Mouse (Mus musculus) ZHBTc4 (cell line): ENCODE measurements at regions not wholly inside any gene's neighbourhood (a gene's known extent, or its start where the extent isn't known, plus 50 kb on each side); places are given as distances from the start of the nearest gene placed in this dataset.
A peak's percentile ranks its signal among the peaks of the same experiment; 100 is the strongest.

Experiments used
- DNase-seq: peaks from one replicate; pipeline ENCODE4 v3.0.0-alpha.2; 2011; ENCODE audit warnings: low read depth, low spot score

GRCm38 (mm10) chr3:154513566-154513965 is 82.9 kb upstream of the Cryz start:
- DNase-seq = no peak

DNA sequence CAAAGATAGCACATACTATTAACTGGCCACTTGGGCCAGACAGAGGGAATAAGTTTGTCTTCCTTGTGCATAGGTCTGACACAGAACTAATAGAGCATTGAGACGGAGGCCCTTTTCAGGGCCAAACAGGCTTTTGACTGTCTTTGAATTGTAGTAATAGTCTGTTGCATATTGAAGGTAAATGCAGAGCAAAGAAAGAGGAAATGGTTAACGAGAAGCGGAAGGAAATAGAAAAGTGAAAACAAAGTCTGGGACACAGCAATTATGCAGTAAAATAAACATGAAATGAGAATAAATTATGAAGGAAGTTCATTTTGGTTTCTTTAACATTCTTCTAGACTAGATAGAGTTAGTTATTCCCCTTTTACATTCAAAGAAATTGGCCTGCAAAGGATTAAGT is 86.4 kb upstream of the Cryz start:
- DNase-seq = no peak

GRCm38 (mm10) chr3:154509394-154509793 is 87.1 kb upstream of the Cryz start:
- no peak for DNase-seq

DNA sequence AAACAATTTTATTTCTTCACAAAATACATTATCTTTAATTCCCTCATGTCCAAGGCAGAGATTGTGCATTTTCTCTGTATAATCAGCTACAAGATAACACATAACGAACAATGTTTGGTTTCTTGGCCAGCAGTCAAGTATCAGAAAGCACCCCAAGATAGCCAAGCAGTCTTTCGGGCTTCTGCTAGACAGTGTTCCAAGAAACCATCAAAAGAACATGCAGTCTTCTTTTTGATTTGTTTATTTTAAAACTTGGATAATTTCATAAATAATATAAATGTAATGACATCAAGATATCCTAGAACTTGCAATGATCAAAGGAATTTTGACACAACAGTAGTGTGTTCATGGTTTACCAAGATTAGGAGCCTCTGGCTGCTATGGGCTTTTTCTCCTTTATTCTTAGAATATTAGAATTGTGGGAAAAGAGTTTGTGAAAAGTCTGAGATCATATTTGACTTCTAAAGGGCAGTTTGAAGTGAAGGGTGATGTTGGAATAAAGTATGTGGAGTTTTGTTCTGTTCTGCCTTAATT is 103.1 kb upstream of the Cryz start:
- no peak for DNase-seq

DNA sequence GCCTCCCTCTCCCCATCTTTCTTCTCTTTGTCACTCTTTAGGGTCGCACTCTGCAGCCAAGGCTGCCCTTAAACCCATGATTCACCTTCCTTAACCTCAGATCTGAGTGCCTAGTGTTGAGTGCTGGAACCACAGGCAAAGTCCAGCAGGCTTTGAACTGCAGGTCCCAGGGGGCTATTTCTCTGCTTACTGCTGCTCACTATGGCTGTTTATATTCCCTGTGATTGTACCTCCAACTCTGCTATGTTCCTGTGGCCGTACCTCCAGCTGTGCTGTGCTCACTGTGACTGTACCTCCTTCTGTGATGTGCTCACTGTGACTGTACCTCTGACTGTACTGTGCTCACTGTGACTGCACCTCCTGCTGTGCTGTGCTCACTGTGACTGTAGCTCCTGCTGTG is 124.1 kb upstream of the Cryz start:
- peak; percentile 62 for DNase-seq

- DNase-seq = peak; percentile 21
These were observed 128.7 kb upstream of the Cryz start for GRCm38 (mm10) chr3:154467581-154468374.

- peak; percentile 34 for DNase-seq
These were observed 127.7 kb upstream of the Lhx8 start for GRCm38 (mm10) chr3:154458208-154458607.

DNA sequence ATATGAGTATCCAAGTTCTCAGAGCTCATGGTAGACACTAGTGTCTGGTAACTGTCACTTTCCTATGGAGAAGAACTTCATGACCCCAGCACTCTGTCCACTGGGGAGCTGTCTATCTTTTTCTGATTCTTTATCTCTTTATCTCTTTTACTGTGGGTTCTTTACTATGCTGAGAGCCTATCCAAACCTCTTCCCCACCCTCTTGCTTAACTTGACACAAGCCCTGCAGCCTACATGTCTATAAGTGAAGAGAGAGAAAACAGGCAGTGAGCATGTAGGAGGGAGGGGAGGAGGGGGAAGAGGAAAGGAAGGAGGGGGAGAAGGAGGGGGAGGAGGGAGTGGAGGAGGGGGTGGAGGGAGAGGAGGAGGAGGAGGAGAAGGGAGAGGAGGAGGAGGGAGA is 122.6 kb upstream of the Lhx8 start:
- no peak for DNase-seq

DNA sequence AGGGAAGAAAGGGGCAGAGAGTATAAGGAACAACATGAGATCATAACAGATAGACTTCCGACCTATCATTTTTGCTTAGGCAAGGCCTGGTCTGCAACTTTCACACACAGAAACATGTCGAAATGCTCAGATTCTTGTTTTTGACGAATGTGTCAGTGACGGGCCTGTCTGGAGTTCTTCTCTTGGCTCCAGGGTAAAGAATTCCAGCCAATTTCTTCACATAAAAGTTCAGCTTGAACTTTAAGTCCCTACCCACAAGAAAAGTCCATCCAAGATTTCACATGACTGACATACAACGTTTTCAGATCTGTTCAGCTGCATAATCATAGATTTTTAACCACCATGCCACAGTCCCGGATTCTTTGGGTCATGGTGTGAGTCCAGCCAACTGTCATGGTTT is 122.1 kb upstream of the Lhx8 start:
- DNase-seq = no peak

DNA sequence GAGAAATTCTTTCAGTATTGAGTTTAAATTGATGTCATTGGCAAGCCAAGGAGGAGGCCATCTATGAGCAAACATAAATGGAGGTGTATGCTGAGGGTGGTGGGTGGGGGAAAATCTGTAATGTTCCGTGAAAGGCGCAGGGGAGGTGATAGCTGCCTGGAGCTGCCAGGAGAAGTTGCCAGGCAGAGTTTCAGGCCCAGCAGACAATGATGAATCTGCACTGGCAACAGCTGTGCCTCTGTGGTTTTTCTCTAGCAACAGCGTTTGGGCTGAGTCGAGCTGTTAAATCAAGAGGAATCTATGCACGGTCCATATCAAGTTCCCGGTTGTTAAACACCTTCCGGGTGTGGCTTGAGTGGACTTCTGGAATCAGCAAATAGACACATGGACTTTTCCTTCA is 120.7 kb upstream of the Lhx8 start:
- no peak for DNase-seq

GRCm38 (mm10) chr3:154443351-154444075 is 113.1 kb upstream of the Lhx8 start:
- no peak for DNase-seq

GRCm38 (mm10) chr3:154441454-154441853 is 111.0 kb upstream of the Lhx8 start:
- no peak for DNase-seq

DNA sequence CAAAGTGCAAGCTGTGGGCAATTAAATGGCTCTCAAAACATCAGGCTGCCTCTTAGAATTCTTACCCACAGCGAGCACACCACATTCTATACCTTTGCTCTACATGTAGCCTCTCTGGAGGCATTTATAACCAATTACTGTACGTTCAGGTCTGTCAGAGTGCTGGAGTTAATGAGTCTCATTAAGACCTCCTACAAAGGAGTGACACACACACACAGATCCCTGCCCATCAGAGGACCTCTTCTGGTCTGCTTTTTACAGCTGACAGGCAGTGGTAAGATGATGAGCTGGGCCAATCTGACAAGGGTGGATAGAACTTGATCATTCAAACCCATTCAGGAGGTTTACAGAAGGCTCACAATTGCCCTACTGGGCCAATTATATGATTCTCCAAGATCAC is 110.4 kb upstream of the Lhx8 start:
- no peak for DNase-seq

GRCm38 (mm10) chr3:154430856-154431255 is 100.4 kb upstream of the Lhx8 start:
- DNase-seq = no peak

- no peak for DNase-seq
These were observed 99.2 kb upstream of the Lhx8 start for GRCm38 (mm10) chr3:154429666-154430065.

DNA sequence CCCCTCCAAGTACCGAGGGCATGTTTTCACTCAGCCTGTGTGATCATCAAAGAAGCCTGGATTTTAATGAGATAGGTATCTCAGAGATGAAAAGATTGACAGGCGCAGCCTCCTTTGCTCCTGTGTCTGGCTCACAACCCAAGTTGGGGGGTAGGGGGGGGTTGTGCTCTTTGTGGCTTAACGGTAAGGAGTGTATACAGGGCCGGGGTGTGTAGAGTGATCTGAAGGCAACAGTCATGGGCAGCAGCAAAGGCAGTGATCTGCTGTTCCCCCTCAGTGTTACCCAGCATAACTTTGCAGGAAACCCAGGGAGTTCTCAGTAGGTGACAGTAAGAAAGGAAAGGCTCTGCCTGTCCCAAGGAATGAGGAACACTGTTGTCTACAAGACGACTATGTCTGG is 94.1 kb upstream of the Lhx8 start:
- DNase-seq = no peak

GRCm38 (mm10) chr3:154421461-154421950 is 91.0 kb upstream of the Lhx8 start:
- DNase-seq = no peak

- DNase-seq = peak; percentile 7
These were observed 87.8 kb upstream of the Lhx8 start for GRCm38 (mm10) chr3:154418177-154418832.

DNA sequence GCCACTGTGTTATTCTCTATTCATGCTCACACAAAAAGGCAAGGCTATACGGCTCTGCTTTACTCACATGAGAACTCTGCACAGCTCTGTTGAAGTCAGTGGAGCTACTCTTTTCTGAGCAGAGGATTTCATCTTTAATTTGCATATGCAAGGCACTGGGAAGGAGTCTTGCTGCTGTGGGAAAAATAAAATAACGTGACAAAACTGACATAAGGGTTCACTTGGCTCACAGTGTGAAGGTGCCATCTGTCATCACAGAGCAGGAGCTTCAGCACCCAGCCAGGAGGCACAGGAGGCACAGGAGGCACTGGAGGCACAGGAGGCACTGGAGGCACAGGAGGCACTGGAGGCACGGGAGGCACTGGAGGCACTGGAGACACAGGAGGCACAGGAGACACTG is 83.9 kb upstream of the Lhx8 start:
- no peak for DNase-seq

DNA sequence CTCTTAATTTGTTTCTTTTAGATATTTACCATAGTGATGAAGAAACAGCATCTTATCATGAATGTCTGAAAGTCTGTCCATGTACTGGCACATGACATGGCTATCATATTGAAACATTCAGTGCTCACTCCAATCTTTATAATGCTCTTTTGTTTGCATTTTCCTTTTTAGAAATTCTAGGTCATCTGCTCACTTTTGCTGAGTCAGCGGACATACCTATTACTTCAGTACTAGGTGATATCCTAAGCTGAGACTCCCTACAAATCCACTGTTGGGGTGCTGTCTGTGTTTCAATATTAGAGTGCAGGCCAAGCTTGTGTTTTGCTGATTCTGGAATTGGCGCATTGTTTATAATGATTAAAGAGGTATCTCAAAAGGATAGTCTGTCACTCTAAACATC is 79.8 kb upstream of the Lhx8 start:
- no peak for DNase-seq

- DNase-seq = peak; percentile 52
These were observed 71.6 kb upstream of the Lhx8 start for GRCm38 (mm10) chr3:154402081-154402480.

DNA sequence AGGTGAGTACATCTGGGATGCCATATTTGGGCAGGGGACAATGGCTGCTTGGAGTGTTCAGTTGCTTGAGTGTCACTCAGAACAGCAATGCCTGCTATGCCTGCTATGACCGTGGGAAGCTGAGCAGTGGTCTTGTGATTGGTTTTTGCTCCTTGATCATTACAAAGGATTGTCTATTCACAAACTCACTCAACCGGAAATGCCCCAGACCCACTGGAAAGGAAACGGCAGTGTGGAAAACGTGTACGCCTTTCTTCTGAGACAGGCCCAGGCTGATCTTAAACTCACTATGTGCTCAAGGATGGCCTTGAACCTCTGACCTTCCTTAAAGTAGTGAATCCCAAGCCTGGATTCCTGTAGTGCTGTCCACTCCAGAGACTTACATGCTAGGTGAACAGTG is 63.2 kb upstream of the Lhx8 start:
- peak; percentile 57 for DNase-seq
